Mouse (Mus musculus): ENCODE results near the gene Rpl36. TPM values are rescaled to one million over a fixed set of nuclear protein-coding genes. Genes with fewer than 3 reads are reported as not detected.

Rpl36 gene
- polyA plus RNA-seq, 1 experiment from 2014 or later, result 789 TPM

DNA sequence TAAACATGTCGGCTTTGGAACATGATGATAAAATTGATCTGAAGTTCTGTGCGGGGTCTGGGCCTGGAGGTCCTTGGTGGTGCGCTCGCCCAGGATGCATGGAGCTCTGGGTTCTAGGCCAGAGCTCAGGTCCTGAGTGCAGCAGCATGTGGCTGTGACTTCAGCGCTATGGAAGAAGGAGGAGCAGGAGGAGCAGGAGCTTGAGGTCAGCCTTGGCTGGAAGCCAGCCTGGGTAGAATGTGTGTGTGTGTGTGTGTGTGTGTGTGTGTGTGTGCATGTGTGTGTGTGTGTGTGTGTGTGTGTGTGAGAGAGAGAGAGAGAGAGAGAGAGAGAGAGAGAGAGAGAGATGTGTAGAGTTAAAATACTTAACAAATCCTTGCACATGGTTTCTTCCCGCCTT is 43.0 kb downstream of the Rpl36 start:
- 90% methylated on average over 6 of the region's 6 CpGs for WGBS
- Histone ChIP-seq H3K9ac (ENCODE audit: low read depth, low read length) (no peak overlapping the region), H3K27me3 (ENCODE audit: control insufficient read depth, insufficient read depth, low read depth, low read length) (no peaks in the 10 kb centered on the region), H3K4me2 (ENCODE audit: low read length) (no peak overlapping the region), H3K4me1 (ENCODE audit: control insufficient read depth, insufficient read depth, low read length) (no peaks in the 10 kb centered on the region), H3K27ac (ENCODE audit: low read length) (no peak overlapping the region), H3K9me3 (replicated peaks; ENCODE audit: control insufficient read depth, low read length, poor library complexity, severe bottlenecking) (no peaks in the 10 kb centered on the region), H3K4me3 (ENCODE audit: low read depth, low read length) (no peak overlapping the region), H3K36me3 (ENCODE audit: control insufficient read depth, insufficient read depth, low read length) (no peaks in the 10 kb centered on the region)
- ATAC-seq, result no peak

DNA sequence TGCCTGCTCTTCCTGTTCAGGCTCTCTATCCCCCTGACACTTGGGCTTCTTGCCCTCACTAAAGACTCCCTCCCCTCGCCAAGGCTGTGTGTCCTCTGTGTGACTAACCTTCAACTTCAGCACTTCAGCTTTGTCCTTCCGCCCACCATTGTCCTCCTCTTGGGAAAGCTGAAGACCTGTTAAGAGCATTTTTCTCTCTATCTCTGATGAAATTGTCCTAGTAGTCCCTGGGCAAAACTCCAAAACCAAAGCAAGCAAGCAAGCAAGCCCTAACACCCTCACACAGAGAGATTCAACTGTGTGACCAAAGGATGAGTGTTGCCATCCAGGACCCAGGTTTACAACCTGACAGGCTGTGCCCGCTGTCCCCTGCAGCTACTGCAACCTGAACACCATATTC is 50.4 kb downstream of the Rpl36 start:
- Histone ChIP-seq H3K4me1 (ENCODE audit: control insufficient read depth, insufficient read depth, low read length) (peaks cover 4% of the 10 kb centered on the region; the same call in 1 of the 2 replicates), H3K4me3 (ENCODE audit: low read depth, low read length) (no peak overlapping the region), H3K9me3 (replicated peaks; ENCODE audit: control insufficient read depth, low read length, poor library complexity, severe bottlenecking) (no peaks in the 10 kb centered on the region), H3K27ac (ENCODE audit: low read length) (no peak overlapping the region), H3K27me3 (ENCODE audit: control insufficient read depth, insufficient read depth, low read depth, low read length) (no peaks in the 10 kb centered on the region; the same call in none of the 2 replicates), H3K36me3 (ENCODE audit: control insufficient read depth, insufficient read depth, low read length) (no peaks in the 10 kb centered on the region), H3K9ac (ENCODE audit: low read depth, low read length) (no peak overlapping the region), H3K4me2 (ENCODE audit: low read length) (no peak overlapping the region)
- WGBS, result 65% methylated on average over 3 of the region's 3 CpGs
- no peak for ATAC-seq

Other genes with a start within 250 kb of the Rpl36 start
- 293 and 299 TPM in 2 replicates for gene Ptprs, start 136.9 kb upstream of the Rpl36 start, polyA plus RNA-seq (2015; fragmentation: Nextera tagmentation; extraction: Ambion mirVana)
- gene Znrf4, start 101.0 kb upstream of the Rpl36 start, polyA plus RNA-seq (2015; fragmentation: Nextera tagmentation; extraction: Ambion mirVana), result not detected in 2 replicates
- gene Gm20219, start 59.0 kb upstream of the Rpl36 start, polyA plus RNA-seq (2015; fragmentation: Nextera tagmentation; extraction: Ambion mirVana), result 0.95 and 1.3 TPM in 2 replicates
- 63.2 and 70.6 TPM in 2 replicates for gene Safb2, start 28.8 kb upstream of the Rpl36 start, polyA plus RNA-seq (2015; fragmentation: Nextera tagmentation; extraction: Ambion mirVana)
- gene Safb, start 28.6 kb upstream of the Rpl36 start, polyA plus RNA-seq (2015; fragmentation: Nextera tagmentation; extraction: Ambion mirVana), result 121 and 122 TPM in 2 replicates
- 171 and 182 TPM in 2 replicates for gene 2410015M20Rik, start 3.6 kb upstream of the Rpl36 start, polyA plus RNA-seq (2015; fragmentation: Nextera tagmentation; extraction: Ambion mirVana)
- gene Lonp1, start 13.5 kb downstream of the Rpl36 start, polyA plus RNA-seq (2015; fragmentation: Nextera tagmentation; extraction: Ambion mirVana), result 42.8 and 43.0 TPM in 2 replicates
- 1.8 and 2.1 TPM in 2 replicates for gene Catsperd, start 14.7 kb downstream of the Rpl36 start, polyA plus RNA-seq (2015; fragmentation: Nextera tagmentation; extraction: Ambion mirVana)
- gene Ranbp3, start 59.9 kb downstream of the Rpl36 start, polyA plus RNA-seq (2015; fragmentation: Nextera tagmentation; extraction: Ambion mirVana), result 107 and 112 TPM in 2 replicates
- 492 and 497 TPM in 2 replicates for gene Ndufa11, start 104.4 kb downstream of the Rpl36 start, polyA plus RNA-seq (2015; fragmentation: Nextera tagmentation; extraction: Ambion mirVana)
- gene Vmac, start 104.6 kb downstream of the Rpl36 start, polyA plus RNA-seq (2015; fragmentation: Nextera tagmentation; extraction: Ambion mirVana), result 15.6 and 16.1 TPM in 2 replicates
- gene Nrtn, start 144.1 kb downstream of the Rpl36 start, polyA plus RNA-seq (2015; fragmentation: Nextera tagmentation; extraction: Ambion mirVana), result 2.5 and 4.0 TPM in 2 replicates
- 96.8 and 106 TPM in 2 replicates for gene Dus3l, start 151.3 kb downstream of the Rpl36 start, polyA plus RNA-seq (2015; fragmentation: Nextera tagmentation; extraction: Ambion mirVana)
- 0.97 and 1.1 TPM in 2 replicates for gene Prr22, start 156.8 kb downstream of the Rpl36 start, polyA plus RNA-seq (2015; fragmentation: Nextera tagmentation; extraction: Ambion mirVana)
- gene Rfx2, start 217.6 kb downstream of the Rpl36 start, polyA plus RNA-seq (2015; fragmentation: Nextera tagmentation; extraction: Ambion mirVana), result 3.9 and 4.8 TPM in 2 replicates

Data from midbrain, embryonic 16.5 days (tissue).